Mouse (Mus musculus): Measurements from ENCODE around the gene Commd7. TPM values are rescaled to one million over a fixed set of nuclear protein-coding genes. Genes with fewer than 3 reads are reported as not detected.

Gene Commd7
- polyA plus RNA-seq (2015; fragmentation: Illumina TruSeq; extraction: RNeasy Lipid Tissue Mini Kit (QIAGEN cat#74804); ENCODE audit: low read depth, low replicate concordance) = 33.7 TPM

DNA sequence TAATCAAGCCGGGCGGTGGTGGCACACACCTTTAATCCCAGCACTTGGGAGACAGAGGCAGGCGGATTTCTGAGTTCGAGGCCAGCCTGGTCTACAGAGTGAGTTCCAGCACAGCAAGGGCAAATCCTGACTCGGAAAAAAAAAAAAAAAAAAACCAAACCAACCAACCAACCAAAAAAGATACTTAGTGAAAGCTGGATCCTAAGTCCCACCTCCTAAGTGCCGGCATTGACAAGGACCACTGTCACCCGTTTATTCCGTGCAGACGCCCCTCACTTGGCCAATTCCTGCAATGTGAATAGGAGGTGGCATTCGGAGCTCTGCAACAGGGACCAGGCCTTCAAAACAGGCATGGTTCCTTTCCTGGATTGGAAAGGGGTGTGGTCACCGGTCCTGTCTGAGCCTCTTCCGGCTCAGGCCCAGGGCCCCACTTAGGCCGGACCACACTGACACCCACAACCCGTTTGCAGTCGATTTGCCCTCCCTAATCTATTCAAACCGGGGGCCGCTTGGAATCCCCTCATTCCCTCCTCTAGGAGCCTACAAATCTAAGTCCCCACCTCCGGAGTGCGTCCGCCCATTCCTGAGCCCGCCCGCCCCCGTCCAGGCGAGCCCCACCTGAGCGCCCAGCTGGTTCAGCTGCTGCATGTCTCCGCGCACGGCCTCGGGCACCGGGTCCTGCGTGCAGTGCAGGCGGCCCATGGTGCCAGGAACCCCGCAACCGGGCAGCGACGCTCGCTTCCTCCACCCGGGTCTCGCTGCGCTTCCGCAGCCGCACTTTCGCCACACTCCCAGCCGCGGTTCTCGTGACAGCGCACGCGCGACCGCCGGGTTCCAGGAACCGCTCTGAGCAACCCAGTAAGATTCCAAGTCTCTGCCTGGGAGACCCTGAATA is at the start of gene Commd7:
TSS of gene Commd7 (minus strand) at position 806 of the 895 bp plus-strand sequence.

GRCm38 (mm10) chr2:153649298-153650013 is 16.9 kb upstream of the Commd7 start, which contains the start of gene Dnmt3b:
Gene Dnmt3b (plus strand): TSS chr2:153649450.

Other genes with a start within 250 kb of the Commd7 start
- gene 4930404H24Rik, start 140.0 kb downstream of the Commd7 start, polyA plus RNA-seq (2015; fragmentation: Illumina TruSeq; extraction: RNeasy Lipid Tissue Mini Kit (QIAGEN cat#74804); ENCODE audit: low read depth, low replicate concordance) = not detected
- 19.2 TPM for gene Nol4l, start 102.8 kb downstream of the Commd7 start, polyA plus RNA-seq (2015; fragmentation: Illumina TruSeq; extraction: RNeasy Lipid Tissue Mini Kit (QIAGEN cat#74804); ENCODE audit: low read depth, low replicate concordance)
- 0.83 TPM for gene Dnmt3b, start 16.7 kb upstream of the Commd7 start, polyA plus RNA-seq (2015; fragmentation: Illumina TruSeq; extraction: RNeasy Lipid Tissue Mini Kit (QIAGEN cat#74804); ENCODE audit: low read depth, low replicate concordance)
- gene Dnmt3c, start 63.9 kb upstream of the Commd7 start, polyA plus RNA-seq (2015; fragmentation: Illumina TruSeq; extraction: RNeasy Lipid Tissue Mini Kit (QIAGEN cat#74804); ENCODE audit: low read depth, low replicate concordance) = not detected
- gene Mapre1, start 108.5 kb upstream of the Commd7 start, polyA plus RNA-seq (2015; fragmentation: Illumina TruSeq; extraction: RNeasy Lipid Tissue Mini Kit (QIAGEN cat#74804); ENCODE audit: low read depth, low replicate concordance) = 66.8 TPM
- not detected for gene Efcab8, start 147.2 kb upstream of the Commd7 start, polyA plus RNA-seq (2015; fragmentation: Illumina TruSeq; extraction: RNeasy Lipid Tissue Mini Kit (QIAGEN cat#74804); ENCODE audit: low read depth, low replicate concordance)
- not detected for gene Sun5, start 238.3 kb upstream of the Commd7 start, polyA plus RNA-seq (2015; fragmentation: Illumina TruSeq; extraction: RNeasy Lipid Tissue Mini Kit (QIAGEN cat#74804); ENCODE audit: low read depth, low replicate concordance)
- not detected for gene Bpifb2, start 242.3 kb upstream of the Commd7 start, polyA plus RNA-seq (2015; fragmentation: Illumina TruSeq; extraction: RNeasy Lipid Tissue Mini Kit (QIAGEN cat#74804); ENCODE audit: low read depth, low replicate concordance)